Mouse (Mus musculus): Measurements from ENCODE around the gene Ttc39a. TPM values are rescaled to one million over a fixed set of nuclear protein-coding genes. Genes with fewer than 3 reads are reported as not detected.

Gene Ttc39a
- total and polyA plus RNA-seq, 3 experiments = 0.30 to 0.64 (median 0.32) TPM

DNA sequence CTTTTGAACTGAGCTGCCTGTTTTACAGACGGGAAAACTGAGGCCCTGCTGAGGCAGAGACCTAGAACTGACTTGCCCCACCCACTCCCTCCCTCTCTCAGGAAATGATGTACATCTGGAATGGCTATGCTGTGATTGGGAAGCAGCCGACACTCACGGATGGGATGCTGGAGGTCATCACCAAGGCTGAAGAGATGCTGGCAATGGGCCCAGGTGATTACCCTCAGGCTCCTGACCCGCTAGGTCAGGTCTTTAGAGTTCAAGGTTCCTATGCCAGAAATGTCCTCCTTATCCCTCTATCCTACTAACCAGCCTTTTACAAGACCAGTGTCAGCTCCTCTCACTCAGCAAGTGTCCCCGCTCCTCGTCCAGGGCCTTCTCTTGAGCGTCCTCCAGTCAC is 35.7 kb downstream of the Ttc39a start:
- in situ Hi-C loops (cut with MboI; ENCODE audit: low pct_ligation_motif_present, low pct_unique_long_range_greater_than_20kb, low sequenced_read_pairs) (no loop called here), dilution Hi-C loops (cut with MboI; ENCODE audit: extremely low pct_ligation_motif_present, extremely low pct_unique_long_range_greater_than_20kb, low sequenced_read_pairs) (no loop called here)
- Histone ChIP-seq H3K4me1 (ENCODE audit: control insufficient read depth in 1 of 2, insufficient read depth in 2 of 2) (peaks cover 0 to 12% of the 10 kb centered on the region in 2 experiments; a peak in 2 of 4 replicates), H3K4me3 (replicated peaks in 1 of 3; ENCODE audit: low read depth in 2 of 3, low read length in 2 of 3, poor library complexity in 1 of 3) (no peak overlapping the region), H3K79me2 (replicated peaks; ENCODE audit: control insufficient read depth, extremely low read depth, insufficient read depth, poor library complexity, severe bottlenecking) (no peaks in the 10 kb centered on the region), H3K27ac (ENCODE audit: insufficient read depth, low read depth) (no peak overlapping the region), H3K9me3 (replicated peaks; ENCODE audit: low read length) (no peaks in the 10 kb centered on the region), H3K27me3 (replicated peaks) (no peaks in the 10 kb centered on the region), H3K9ac (ENCODE audit: insufficient read depth, low read depth) (no peak overlapping the region), H3K36me3 (replicated peaks in 1 of 2; ENCODE audit: control insufficient read depth in 1 of 2, insufficient read depth in 1 of 2, low read length in 1 of 2) (peaks cover 3 to 62% of the 10 kb centered on the region in 2 experiments), H3K4me2 (ENCODE audit: insufficient read depth, low read depth, poor library complexity, severe bottlenecking) (no peak overlapping the region)
- no peak for DNase-seq (ENCODE audit: extremely low read depth)
- TF ChIP-seq JUND (conservative IDR thresholded peaks at IDR 0.05; ENCODE audit: low read depth, low read length) = no peak
- TF ChIP-seq UBTF (IDR thresholded peaks at IDR 0.05; ENCODE audit: low read depth, low read length) = no peak
- TF ChIP-seq NRF1 (IDR thresholded peaks at IDR 0.05; ENCODE audit: low read depth, low read length) = no peak
- TF ChIP-seq CHD1 (IDR thresholded peaks at IDR 0.05; ENCODE audit: low read depth, low read length) = no peak

DNA sequence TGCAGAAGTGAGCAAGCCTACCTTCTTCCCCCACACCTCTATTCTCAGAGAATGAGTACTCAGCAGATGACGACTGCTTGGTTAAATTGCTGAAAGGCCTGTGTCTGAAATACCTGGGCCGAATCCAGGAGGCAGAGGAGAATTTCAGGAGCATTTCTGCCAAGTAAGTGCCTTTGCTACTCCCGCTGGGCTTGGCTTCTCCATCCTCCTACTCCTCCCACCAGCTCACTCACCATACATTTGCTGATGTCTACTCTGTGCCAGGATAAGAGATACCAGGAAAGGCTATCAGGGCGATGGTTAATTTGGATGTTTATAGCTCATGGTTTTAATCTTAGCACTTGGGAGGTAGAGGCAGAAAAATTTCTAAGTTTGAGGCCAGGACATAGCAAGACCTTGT is 36.2 kb downstream of the Ttc39a start:
- H3K27me3 ChIP-seq (replicated peaks) = no peaks in the 10 kb centered on the region
- H3K4me1 ChIP-seq (ENCODE audit: control insufficient read depth in 1 of 2, insufficient read depth in 2 of 2) = peaks cover 0 to 12% of the 10 kb centered on the region in 2 experiments; a peak in 2 of 4 replicates
- no peak for DNase-seq (ENCODE audit: extremely low read depth)
- H3K27ac ChIP-seq (ENCODE audit: insufficient read depth, low read depth) = no peak overlapping the region
- in situ Hi-C loops (cut with MboI; ENCODE audit: low pct_ligation_motif_present, low pct_unique_long_range_greater_than_20kb, low sequenced_read_pairs) = no loop called here
- H3K9me3 ChIP-seq (replicated peaks; ENCODE audit: low read length) = no peaks in the 10 kb centered on the region
- no peak overlapping the region for H3K4me3 ChIP-seq (replicated peaks in 1 of 3; ENCODE audit: low read depth in 2 of 3, low read length in 2 of 3, poor library complexity in 1 of 3)
- no peak overlapping the region for H3K9ac ChIP-seq (ENCODE audit: insufficient read depth, low read depth)
- no peaks in the 10 kb centered on the region for H3K79me2 ChIP-seq (replicated peaks; ENCODE audit: control insufficient read depth, extremely low read depth, insufficient read depth, poor library complexity, severe bottlenecking)
- TF ChIP-seq RAD21 (IDR thresholded peaks at IDR 0.05; ENCODE audit: low read depth, low read length) = no peak
- dilution Hi-C loops (cut with MboI; ENCODE audit: extremely low pct_ligation_motif_present, extremely low pct_unique_long_range_greater_than_20kb, low sequenced_read_pairs) = no loop called here
- H3K4me2 ChIP-seq (ENCODE audit: insufficient read depth, low read depth, poor library complexity, severe bottlenecking) = no peak overlapping the region
- H3K36me3 ChIP-seq (replicated peaks in 1 of 2; ENCODE audit: control insufficient read depth in 1 of 2, insufficient read depth in 1 of 2, low read length in 1 of 2) = peaks cover 3 to 65% of the 10 kb centered on the region in 2 experiments

DNA sequence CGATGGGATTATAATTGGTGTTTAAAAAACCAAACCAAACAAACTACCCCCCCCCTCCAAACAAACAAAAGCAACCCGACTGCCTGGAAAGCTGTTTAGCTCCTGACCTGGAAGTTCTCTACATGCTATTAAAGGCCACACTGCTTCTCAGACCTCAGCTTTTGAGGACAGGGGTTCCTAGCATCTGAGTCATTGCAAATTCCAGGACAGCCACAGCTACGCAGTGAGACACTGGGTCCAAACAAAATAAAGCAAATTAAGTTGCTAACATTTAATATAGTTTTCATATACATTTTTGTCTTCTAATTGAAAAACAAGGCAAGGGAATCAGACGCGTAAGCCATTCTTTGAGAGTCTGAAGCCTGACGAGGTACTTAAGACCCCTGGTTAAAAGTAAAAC is 38.0 kb downstream of the Ttc39a start:
- Histone ChIP-seq H3K9ac (ENCODE audit: insufficient read depth, low read depth) (no peak overlapping the region), H3K36me3 (replicated peaks in 1 of 2; ENCODE audit: control insufficient read depth in 1 of 2, insufficient read depth in 1 of 2, low read length in 1 of 2) (peaks cover 3 to 66% of the 10 kb centered on the region in 2 experiments), H3K4me1 (ENCODE audit: control insufficient read depth in 1 of 2, insufficient read depth in 2 of 2) (peaks cover 0 to 8% of the 10 kb centered on the region in 2 experiments; a peak in 2 of 4 replicates), H3K27me3 (replicated peaks) (no peaks in the 10 kb centered on the region), H3K4me3 (replicated peaks in 1 of 3; ENCODE audit: low read depth in 2 of 3, low read length in 2 of 3, poor library complexity in 1 of 3) (no peak overlapping the region), H3K4me2 (ENCODE audit: insufficient read depth, low read depth, poor library complexity, severe bottlenecking) (no peak overlapping the region), H3K27ac (ENCODE audit: insufficient read depth, low read depth) (no peak overlapping the region), H3K79me2 (replicated peaks; ENCODE audit: control insufficient read depth, extremely low read depth, insufficient read depth, poor library complexity, severe bottlenecking) (no peaks in the 10 kb centered on the region), H3K9me3 (replicated peaks; ENCODE audit: low read length) (no peaks in the 10 kb centered on the region)
- in situ Hi-C loops (cut with MboI; ENCODE audit: low pct_ligation_motif_present, low pct_unique_long_range_greater_than_20kb, low sequenced_read_pairs) (no loop called here), dilution Hi-C loops (cut with MboI; ENCODE audit: extremely low pct_ligation_motif_present, extremely low pct_unique_long_range_greater_than_20kb, low sequenced_read_pairs) (no loop called here)
- TF ChIP-seq MEF2A (IDR thresholded peaks at IDR 0.05; ENCODE audit: borderline replicate concordance, low read depth, low read length) = no peak
- TF ChIP-seq MYC (IDR thresholded peaks at IDR 0.05; ENCODE audit: low read depth, low read length) = no peak
- TF ChIP-seq ETS1 (conservative IDR thresholded peaks at IDR 0.05; ENCODE audit: low read depth, low read length) = no peak
- no peak for TF ChIP-seq TBP (conservative IDR thresholded peaks at IDR 0.05; ENCODE audit: low read depth, low read length)
- no peak for TF ChIP-seq IRF4 (IDR thresholded peaks at IDR 0.05; ENCODE audit: low read depth, low read length)
- TF ChIP-seq CHD2 (IDR thresholded peaks at IDR 0.05; ENCODE audit: low read length) = no peak
- TF ChIP-seq USF2 (conservative IDR thresholded peaks at IDR 0.05; ENCODE audit: low read depth, low read length) = no peak
- DNase-seq (ENCODE audit: extremely low read depth) = no peak

Data from CH12.LX (cell line).